Mouse (Mus musculus) testis, adult 2 months (tissue): ENCODE measurements at regions not wholly inside any gene's neighbourhood (a gene's known extent, or its start where the extent isn't known, plus 50 kb on each side); places are given as distances from the start of the nearest gene placed in this dataset.
"Not testable (repeated sequence)": the region's sequence is repeated elsewhere in the genome, so short reads cannot be mapped to it uniquely, and the experiment has no call there.

ENCODE experiments used
- H3K27ac ChIP-seq: fragments of 200-500 bp; 2 replicates; pipeline ENCODE4 v1.5.1; 2012; ENCODE audit warnings: low read depth, low read length; ENCODE audit not compliant: control insufficient read depth, insufficient read depth
- H3K27me3 ChIP-seq: fragments of 200-500 bp; 2 replicates; pipeline ENCODE4 v1.6.1; 2012; ENCODE audit warnings: mild to moderate bottlenecking, low read length, moderate library complexity; ENCODE audit not compliant: control insufficient read depth, insufficient read depth
- H3K36me3 ChIP-seq: fragments of 200-500 bp; 2 replicates; pipeline ENCODE4 v1.6.1; 2012; ENCODE audit warnings: mild to moderate bottlenecking, low read length; ENCODE audit not compliant: control insufficient read depth, insufficient read depth
- H3K4me1 ChIP-seq: fragments of 200-500 bp; 2 replicates; pipeline ENCODE4 v1.6.1; 2012; ENCODE audit warnings: low read length; ENCODE audit not compliant: control insufficient read depth, insufficient read depth
- H3K4me3 ChIP-seq: fragments of 200-500 bp; 2 replicates; pipeline ENCODE4 v1.5.1; 2012; ENCODE audit warnings: low read depth, mild to moderate bottlenecking, low read length, moderate library complexity, mixed read lengths; ENCODE audit not compliant: control insufficient read depth
- CTCF ChIP-seq: fragments of 200-500 bp; IDR thresholded peaks from 2 replicates; pipeline ENCODE4 v1.5.1; 2012; ENCODE audit warnings: low read depth, mild to moderate bottlenecking, inconsistent platforms, low read length, moderate library complexity; ENCODE audit not compliant: control insufficient read depth, insufficient read depth, insufficient replicate concordance
- POLR2A ChIP-seq: fragments of 200-500 bp; IDR thresholded peaks from 2 replicates; pipeline ENCODE4 v1.6.1; 2012; ENCODE audit warnings: low read depth, mild to moderate bottlenecking, inconsistent platforms, low read length, moderate library complexity; ENCODE audit not compliant: control insufficient read depth

GRCm38 (mm10) chr9:97297538-97297937, 72.2 kb downstream of the Trim42 start:
- no peaks in the 10 kb centered on the region for H3K27me3 ChIP-seq
- H3K27ac ChIP-seq, result no peak overlapping the region
- H3K4me3 ChIP-seq, result no peak overlapping the region
- TF ChIP-seq CTCF (no peak), POLR2A (no peak)
- no peaks in the 10 kb centered on the region for H3K4me1 ChIP-seq
- H3K36me3 ChIP-seq, result no peaks in the 10 kb centered on the region

- Histone ChIP-seq H3K4me3 (no peak overlapping the region), H3K4me1 (no peaks in the 10 kb centered on the region), H3K27me3 (no peaks in the 10 kb centered on the region), H3K27ac (no peak overlapping the region), H3K36me3 (no peaks in the 10 kb centered on the region)
- TF ChIP-seq POLR2A (no peak), CTCF (peak; percentile 66)
Measured at GRCm38 (mm10) chr9:97295770-97296169, 74.0 kb downstream of the Trim42 start.

GRCm38 (mm10) chr9:97291870-97292269, 77.9 kb downstream of the Trim42 start:
- H3K36me3 ChIP-seq, result no peaks in the 10 kb centered on the region
- H3K4me3 ChIP-seq, result no peak overlapping the region
- H3K27ac ChIP-seq, result no peak overlapping the region
- no peaks in the 10 kb centered on the region for H3K27me3 ChIP-seq
- H3K4me1 ChIP-seq, result no peaks in the 10 kb centered on the region
- TF ChIP-seq POLR2A, result no peak
- no peak for TF ChIP-seq CTCF

DNA sequence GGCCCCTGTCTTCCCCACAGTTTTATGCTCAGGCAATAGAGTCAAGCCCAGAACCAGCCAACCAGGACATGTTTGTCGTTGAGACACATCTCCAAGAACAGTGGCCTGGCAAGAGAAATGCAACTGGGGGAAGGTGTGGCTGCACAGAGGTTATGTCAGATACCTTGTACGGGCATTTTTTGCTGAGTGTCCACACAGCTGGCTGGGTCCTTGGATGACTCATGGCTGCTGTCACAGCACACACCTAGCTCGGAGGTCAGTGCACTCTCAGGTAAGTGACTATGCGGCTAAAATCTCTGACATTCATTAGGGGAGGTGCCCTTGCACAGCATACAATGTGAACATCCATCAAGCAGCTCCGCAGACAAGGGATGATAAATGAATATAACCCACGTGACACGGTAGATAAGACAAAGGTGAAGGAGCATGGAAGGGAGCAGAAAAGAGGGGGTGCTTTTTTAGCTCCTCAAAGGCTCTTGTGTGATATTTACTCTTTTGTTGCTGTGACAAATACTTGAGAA, 85.4 kb downstream of the Trim42 start:
- H3K27ac ChIP-seq, result no peak overlapping the region
- H3K36me3 ChIP-seq, result no peaks in the 10 kb centered on the region
- H3K27me3 ChIP-seq, result no peaks in the 10 kb centered on the region
- TF ChIP-seq POLR2A (no peak), CTCF (no peak)
- H3K4me3 ChIP-seq, result no peak overlapping the region
- no peaks in the 10 kb centered on the region for H3K4me1 ChIP-seq

DNA sequence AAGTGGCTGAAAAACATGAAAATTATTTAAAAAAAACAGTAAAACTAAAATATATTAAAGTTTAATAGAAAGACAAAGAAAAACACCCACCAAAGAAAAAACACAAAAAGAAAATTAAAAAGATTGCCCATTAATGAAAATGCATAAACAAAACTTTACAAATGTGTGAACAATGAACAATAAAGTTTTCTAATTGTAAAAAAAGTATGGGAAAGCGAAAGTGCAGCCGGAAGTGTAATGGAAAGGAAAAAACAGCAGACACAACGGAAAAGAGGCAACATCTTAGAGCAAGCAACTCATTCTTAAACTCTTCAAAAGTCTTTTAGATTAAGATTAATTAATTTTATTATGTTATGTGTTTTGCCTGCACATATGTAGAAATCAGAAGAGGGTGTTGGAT, 87.7 kb downstream of the Trim42 start:
- no peak overlapping the region for H3K27ac ChIP-seq
- no peak overlapping the region for H3K4me3 ChIP-seq
- TF ChIP-seq CTCF, result no peak
- TF ChIP-seq POLR2A, result no peak
- no peaks in the 10 kb centered on the region for H3K4me1 ChIP-seq
- no peaks in the 10 kb centered on the region for H3K27me3 ChIP-seq
- H3K36me3 ChIP-seq, result no peaks in the 10 kb centered on the region

DNA sequence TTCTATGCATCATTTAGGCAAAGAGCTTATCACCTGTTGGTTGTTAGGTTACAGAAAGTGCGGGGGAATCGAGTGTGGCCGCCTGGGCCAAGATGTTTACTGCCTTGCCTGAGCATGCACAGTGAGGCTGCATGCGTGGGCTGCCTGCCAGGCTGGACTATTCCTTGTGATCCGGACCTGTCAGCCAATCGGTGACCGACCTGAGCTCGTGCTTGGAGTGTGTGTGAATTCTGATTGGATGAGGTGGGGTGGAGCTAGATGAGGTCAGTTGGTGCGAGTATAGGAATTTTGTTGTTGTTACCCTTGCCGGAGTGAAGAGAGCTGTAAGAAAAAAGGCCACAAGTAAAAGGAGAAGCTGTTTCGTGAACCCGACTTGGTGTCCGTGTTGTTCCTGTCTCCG, 94.3 kb downstream of the Trim42 start:
- H3K36me3 ChIP-seq, H3K4me1 ChIP-seq, H3K27me3 ChIP-seq: not testable (repeated sequence)
- Histone ChIP-seq H3K27ac (peak overlapping the region; percentile 42; the same call in 1 of the 2 replicates), H3K4me3 (peak overlapping the region; percentile 82)

DNA sequence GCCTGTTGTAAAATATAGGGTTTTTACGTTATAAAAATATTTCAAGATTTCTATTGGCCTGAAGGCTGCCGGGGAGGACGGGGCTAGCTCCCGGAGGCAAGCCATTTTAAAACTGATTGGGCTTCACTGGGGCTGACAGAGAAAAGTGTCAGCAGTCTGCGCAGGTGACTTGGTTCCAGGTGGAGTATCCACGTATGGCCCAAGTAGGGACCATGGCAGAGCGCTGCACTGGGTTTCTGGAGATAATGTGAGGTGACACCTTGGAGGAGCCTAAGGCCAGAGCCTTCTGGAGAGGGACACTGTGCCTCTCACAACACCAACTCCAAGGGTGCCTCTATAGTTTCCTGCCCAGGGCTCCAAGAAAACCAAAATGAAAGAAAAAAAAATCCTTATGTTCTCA, 95.9 kb downstream of the Trim42 start:
- no peak overlapping the region for H3K4me3 ChIP-seq
- no peaks in the 10 kb centered on the region for H3K27me3 ChIP-seq
- H3K4me1 ChIP-seq, result peaks cover 6% of the 10 kb centered on the region
- TF ChIP-seq POLR2A (no peak), CTCF (no peak)
- H3K27ac ChIP-seq, result no peak overlapping the region
- no peaks in the 10 kb centered on the region for H3K36me3 ChIP-seq

DNA sequence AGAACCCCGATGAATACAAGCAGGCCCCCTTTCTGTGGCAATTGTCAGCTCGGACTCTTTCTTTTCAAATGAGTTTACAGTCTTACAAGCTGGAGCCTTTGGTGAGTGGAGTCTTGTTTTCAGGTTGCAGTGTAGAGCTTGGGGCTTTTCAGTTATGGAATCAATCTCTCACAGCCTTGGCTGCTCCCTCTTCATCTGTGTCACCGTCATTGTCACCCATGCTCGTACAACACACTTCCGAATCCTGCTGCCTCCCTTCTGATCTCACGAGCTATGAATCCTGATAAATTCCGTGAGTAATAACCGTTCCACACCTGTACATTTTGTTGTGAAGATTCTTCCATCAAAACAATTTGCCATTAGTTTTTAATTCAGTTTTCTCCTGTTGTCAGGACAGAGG, 97.7 kb downstream of the Trim42 start:
- peaks cover 6% of the 10 kb centered on the region for H3K4me1 ChIP-seq
- TF ChIP-seq POLR2A (no peak), CTCF (no peak)
- H3K4me3 ChIP-seq, result peak overlapping the region; percentile 54
- H3K27ac ChIP-seq, result no peak overlapping the region
- no peaks in the 10 kb centered on the region for H3K27me3 ChIP-seq
- H3K36me3 ChIP-seq, result no peaks in the 10 kb centered on the region
